Mouse (Mus musculus): Measurements from ENCODE around the gene Aldh16a1. TPM values are rescaled to one million over a fixed set of nuclear protein-coding genes. Genes with fewer than 3 reads are reported as not detected.
A peak's percentile ranks its signal among the peaks of the same experiment; 100 is the strongest.

Aldh16a1 gene
- polyA plus RNA-seq, 1 experiment: not detected

GRCm38 (mm10) chr7:45135370-45135769, 19.0 kb downstream of the Aldh16a1 start:
- 89% methylated on average over 3 of the region's 3 CpGs for WGBS
- TF ChIP-seq CTCF (IDR thresholded peaks at IDR 0.05; ENCODE audit: insufficient read depth, low read depth, low read length) (no peak), POLR2A (IDR thresholded peaks at IDR 0.05; ENCODE audit: insufficient read depth, low read depth, low read length) (no peak)
- Histone ChIP-seq H3K4me1 (ENCODE audit: control insufficient read depth, insufficient read depth, low read length) (peaks cover 7% of the 10 kb centered on the region), H3K27ac (ENCODE audit: insufficient read depth, low read depth, low read length) (no peak overlapping the region), H3K4me3 (ENCODE audit: insufficient read depth, low read depth, low read length) (peak overlapping the region; percentile 66)

GRCm38 (mm10) chr7:45134544-45135026, 19.8 kb downstream of the Aldh16a1 start:
- H3K27ac ChIP-seq (ENCODE audit: insufficient read depth, low read depth, low read length): no peak overlapping the region
- TF ChIP-seq POLR2A (IDR thresholded peaks at IDR 0.05; ENCODE audit: insufficient read depth, low read depth, low read length) (no peak), CTCF (IDR thresholded peaks at IDR 0.05; ENCODE audit: insufficient read depth, low read depth, low read length) (no peak)
- H3K4me1 ChIP-seq (ENCODE audit: control insufficient read depth, insufficient read depth, low read length): peaks cover 9% of the 10 kb centered on the region
- 21% methylated on average over 12 of the region's 12 CpGs for WGBS
- H3K4me3 ChIP-seq (ENCODE audit: insufficient read depth, low read depth, low read length): no peak overlapping the region

GRCm38 (mm10) chr7:45133446-45134159, 20.8 kb downstream of the Aldh16a1 start:
- Histone ChIP-seq H3K27ac (ENCODE audit: insufficient read depth, low read depth, low read length) (no peak overlapping the region), H3K4me1 (ENCODE audit: control insufficient read depth, insufficient read depth, low read length) (peaks cover 13% of the 10 kb centered on the region), H3K4me3 (ENCODE audit: insufficient read depth, low read depth, low read length) (no peak overlapping the region)
- 81% methylated on average over 8 of the region's 8 CpGs for WGBS
- TF ChIP-seq CTCF (IDR thresholded peaks at IDR 0.05; ENCODE audit: insufficient read depth, low read depth, low read length) (no peak), POLR2A (IDR thresholded peaks at IDR 0.05; ENCODE audit: insufficient read depth, low read depth, low read length) (no peak)

- TF ChIP-seq CTCF (IDR thresholded peaks at IDR 0.05; ENCODE audit: insufficient read depth, low read depth, low read length) (no peak), POLR2A (IDR thresholded peaks at IDR 0.05; ENCODE audit: insufficient read depth, low read depth, low read length) (no peak)
- H3K4me3 ChIP-seq (ENCODE audit: insufficient read depth, low read depth, low read length): no peak overlapping the region
- H3K4me1 ChIP-seq (ENCODE audit: control insufficient read depth, insufficient read depth, low read length): peaks cover 19% of the 10 kb centered on the region
- WGBS: 81% methylated on average over 11 of the region's 11 CpGs
- no peak overlapping the region for H3K27ac ChIP-seq (ENCODE audit: insufficient read depth, low read depth, low read length)
These were observed 22.5 kb downstream of the Aldh16a1 start for GRCm38 (mm10) chr7:45131850-45132249.

GRCm38 (mm10) chr7:45129776-45130512, 24.4 kb downstream of the Aldh16a1 start:
- WGBS: 65% methylated on average over 15 of the region's 15 CpGs
- H3K27ac ChIP-seq (ENCODE audit: insufficient read depth, low read depth, low read length): no peak overlapping the region
- no peak overlapping the region for H3K4me3 ChIP-seq (ENCODE audit: insufficient read depth, low read depth, low read length)

GRCm38 (mm10) chr7:45129318-45129717, 25.1 kb downstream of the Aldh16a1 start:
- TF ChIP-seq CTCF (IDR thresholded peaks at IDR 0.05; ENCODE audit: insufficient read depth, low read depth, low read length) (no peak), POLR2A (IDR thresholded peaks at IDR 0.05; ENCODE audit: insufficient read depth, low read depth, low read length) (no peak)
- peaks cover 18% of the 10 kb centered on the region for H3K4me1 ChIP-seq (ENCODE audit: control insufficient read depth, insufficient read depth, low read length)
- H3K27ac ChIP-seq (ENCODE audit: insufficient read depth, low read depth, low read length): peak overlapping the region; percentile 94
- 1% methylated on average over 17 of the region's 17 CpGs for WGBS
- H3K4me3 ChIP-seq (ENCODE audit: insufficient read depth, low read depth, low read length): peak overlapping the region; percentile 94

More at GRCm38 (mm10) chr7:45129776-45130512, 24.4 kb downstream of the Aldh16a1 start:
- no peak for TF ChIP-seq CTCF (IDR thresholded peaks at IDR 0.05; ENCODE audit: insufficient read depth, low read depth, low read length)
- TF ChIP-seq POLR2A (IDR thresholded peaks at IDR 0.05; ENCODE audit: insufficient read depth, low read depth, low read length): no peak
- H3K4me1 ChIP-seq (ENCODE audit: control insufficient read depth, insufficient read depth, low read length): peaks cover 20% of the 10 kb centered on the region

- WGBS: under 1% methylated on average over 48 of the region's 48 CpGs
- peaks cover 18% of the 10 kb centered on the region for H3K4me1 ChIP-seq (ENCODE audit: control insufficient read depth, insufficient read depth, low read length)
- H3K4me3 ChIP-seq (ENCODE audit: insufficient read depth, low read depth, low read length): peak within 1 kb of the TSS; percentile 94
- H3K27ac ChIP-seq (ENCODE audit: insufficient read depth, low read depth, low read length): peak within 1 kb of the TSS; percentile 94
- TF ChIP-seq CTCF (IDR thresholded peaks at IDR 0.05; ENCODE audit: insufficient read depth, low read depth, low read length) (peak; percentile 75), POLR2A (IDR thresholded peaks at IDR 0.05; ENCODE audit: insufficient read depth, low read depth, low read length) (peak; percentile 95)
These were observed 25.6 kb downstream of the Aldh16a1 start, which contains the start of gene Rpl13a for GRCm38 (mm10) chr7:45128624-45129246. Gene Rpl13a (minus strand): TSS chr7:45128761.

- TF ChIP-seq CTCF (IDR thresholded peaks at IDR 0.05; ENCODE audit: insufficient read depth, low read depth, low read length) (no peak), POLR2A (IDR thresholded peaks at IDR 0.05; ENCODE audit: insufficient read depth, low read depth, low read length) (no peak)
- H3K4me1 ChIP-seq (ENCODE audit: control insufficient read depth, insufficient read depth, low read length): peaks cover 24% of the 10 kb centered on the region
- no peak overlapping the region for H3K27ac ChIP-seq (ENCODE audit: insufficient read depth, low read depth, low read length)
- H3K4me3 ChIP-seq (ENCODE audit: insufficient read depth, low read depth, low read length): peak overlapping the region; percentile 77
- 1% methylated on average over 6 of the region's 6 CpGs for WGBS
These were observed 26.6 kb downstream of the Aldh16a1 start for GRCm38 (mm10) chr7:45127700-45128224.
